Mouse (Mus musculus) embryonic fibroblast, embryonic 13.5 days (primary cell): ENCODE data around the gene A030005K14Rik.

Experiments
- CTCF ChIP-seq: IDR thresholded peaks from 2 replicates; pipeline ENCODE4 v1.5.1; 2011; ENCODE audit warnings: mild to moderate bottlenecking, control low read depth, low read length, moderate library complexity, borderline replicate concordance; ENCODE audit not compliant: insufficient read depth
- POLR2A ChIP-seq: IDR thresholded peaks from 2 replicates; pipeline ENCODE4 v1.6.1; 2011; ENCODE audit warnings: low read depth, mild to moderate bottlenecking, control low read depth, low read length, moderate library complexity

DNA sequence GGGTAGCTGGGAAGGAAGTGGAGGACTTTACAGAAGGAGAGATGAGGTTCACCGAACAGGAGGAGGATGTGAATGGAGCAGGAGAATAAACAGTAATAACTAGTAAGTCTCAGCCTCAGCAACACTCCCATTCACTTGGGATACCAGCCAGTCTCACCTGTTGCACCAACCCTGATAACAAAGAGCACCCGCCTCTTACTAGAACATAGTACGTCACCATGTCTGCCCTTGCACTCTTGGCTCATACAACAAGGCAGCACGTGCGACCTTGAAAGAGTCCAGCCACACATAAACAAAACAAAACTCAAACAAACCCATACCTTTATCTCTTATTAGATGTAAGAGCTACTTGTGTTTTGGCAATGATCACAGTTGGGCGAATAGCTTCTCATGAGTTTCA lies 26.7 kb downstream of the A030005K14Rik start:
- TF ChIP-seq CTCF (no peak), POLR2A (no peak)
